ENCODE assay signal across 8 mouse cellular contexts in the genomic region with DNA sequence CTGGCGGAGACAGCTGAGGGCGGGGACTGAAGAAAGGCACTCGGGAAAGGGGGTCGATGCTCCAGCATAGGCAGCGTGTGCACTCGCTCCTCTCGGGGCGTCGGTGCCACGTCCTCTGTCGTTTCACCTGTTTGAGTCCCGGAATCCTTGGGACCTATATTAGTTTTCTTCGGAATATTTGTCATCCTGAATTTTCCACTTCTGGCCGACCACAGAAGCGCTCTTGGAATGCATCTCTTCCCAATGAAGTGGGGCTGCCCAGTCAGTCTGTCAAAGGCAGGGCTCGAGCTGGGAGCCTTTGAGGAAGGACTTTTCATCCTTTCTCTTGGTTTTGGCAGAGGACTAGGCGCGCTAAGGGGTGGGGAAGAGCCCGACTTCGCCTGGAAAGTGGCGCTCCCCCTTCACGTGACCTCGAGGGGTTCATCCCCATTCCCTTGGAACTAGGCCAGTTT. TPM values are rescaled to one million over a fixed set of nuclear protein-coding genes. Genes with fewer than 3 reads are reported as not detected.
A peak's percentile ranks its signal among the peaks of the same experiment; 100 is the strongest.
DNase-seq lines count a peak whose midpoint lies in the region; ATAC-seq and TF ChIP-seq lines count a peak whose summit lies in the region.

No protein-coding gene starts in this region.

- H3K9ac ChIP-seq in intestine, postnatal 0 days (ENCODE audit: low read depth, low read length): peak overlapping the region; percentile 80
- H3K9ac ChIP-seq in lung, postnatal 0 days (replicated peaks; ENCODE audit: low read depth): peak overlapping the region; percentile 76
- H3K9ac ChIP-seq in stomach, embryonic 15.5 days: peak overlapping the region; percentile 59; the same call in 1 of the 2 replicates

- WGBS in intestine, postnatal 0 days: 19% methylated on average over 23 of the region's 23 CpGs
- WGBS in lung, postnatal 0 days: 4% methylated on average over 23 of the region's 23 CpGs
- WGBS in stomach, embryonic 15.5 days: 5% methylated on average over 23 of the region's 23 CpGs

- peak; percentile 33 for DNase-seq in ES-CJ7 (ENCODE audit: low read depth, low spot score)
- peak; percentile 22 for DNase-seq in adrenal gland, postnatal 25 days
- peak; percentile 68 to 69 for DNase-seq in heart, adult 18-20 months
- peak; percentile 62 for DNase-seq in lung, postnatal 0 days (ENCODE audit: low spot score)
- no peak for DNase-seq in spleen, postnatal 10 days (ENCODE audit: low spot score in 2 of 2)
- no peak for DNase-seq in cerebellum, adult 11-12 months

- H3K27me3 ChIP-seq in intestine, postnatal 0 days (replicated peaks; ENCODE audit: control insufficient read depth, insufficient read depth, low read length): no peaks in the 10 kb centered on the region
- H3K27me3 ChIP-seq in lung, postnatal 0 days (replicated peaks; ENCODE audit: insufficient read depth, low read length): no peaks in the 10 kb centered on the region; the same call in 1 of the 2 replicates
- H3K27me3 ChIP-seq in stomach, embryonic 15.5 days (replicated peaks): no peaks in the 10 kb centered on the region

- peak overlapping the region; percentile 97; the same call in 1 of the 2 replicates for H3K27ac ChIP-seq in intestine, postnatal 0 days (ENCODE audit: low read depth, low read length)
- H3K27ac ChIP-seq in lung, postnatal 0 days (ENCODE audit: low read length): peak overlapping the region; percentile 99
- peak overlapping the region; percentile 97 for H3K27ac ChIP-seq in stomach, embryonic 15.5 days

- no peak for TF ChIP-seq CTCF in intestine, postnatal 0 days (IDR thresholded peaks at IDR 0.05; ENCODE audit: low read depth)
- TF ChIP-seq CTCF in lung, postnatal 0 days (IDR thresholded peaks at IDR 0.05): no peak

- peaks cover 10% of the 10 kb centered on the region; the same call in 1 of the 2 replicates for H3K36me3 ChIP-seq in intestine, postnatal 0 days (ENCODE audit: control insufficient read depth, insufficient read depth)
- H3K36me3 ChIP-seq in lung, postnatal 0 days (ENCODE audit: insufficient read depth, low read length): peaks cover 8% of the 10 kb centered on the region
- H3K36me3 ChIP-seq in stomach, embryonic 15.5 days: no peaks in the 10 kb centered on the region

- no peaks in the 10 kb centered on the region for H3K9me3 ChIP-seq in intestine, postnatal 0 days (ENCODE audit: control insufficient read depth)
- no peaks in the 10 kb centered on the region for H3K9me3 ChIP-seq in lung, postnatal 0 days (ENCODE audit: low read length)
- H3K9me3 ChIP-seq in stomach, embryonic 15.5 days: no peaks in the 10 kb centered on the region

- H3K4me2 ChIP-seq in intestine, postnatal 0 days (replicated peaks; ENCODE audit: low read depth): peak overlapping the region; percentile 89
- peak overlapping the region; percentile 86 for H3K4me2 ChIP-seq in lung, postnatal 0 days (replicated peaks; ENCODE audit: low read depth, low read length)
- peak overlapping the region; percentile 87 for H3K4me2 ChIP-seq in stomach, embryonic 15.5 days

- no peaks in the 10 kb centered on the region; the same call in 1 of the 2 replicates for H3K4me1 ChIP-seq in intestine, postnatal 0 days (replicated peaks; ENCODE audit: control insufficient read depth, insufficient read depth, low read length)
- no peaks in the 10 kb centered on the region; the same call in 1 of the 2 replicates for H3K4me1 ChIP-seq in lung, postnatal 0 days (ENCODE audit: insufficient read depth, low read depth, low read length)
- peaks cover 21% of the 10 kb centered on the region for H3K4me1 ChIP-seq in stomach, embryonic 15.5 days

- no peak for ATAC-seq in intestine, postnatal 0 days
- ATAC-seq in lung, postnatal 0 days: no peak
- no peak for ATAC-seq in stomach, embryonic 15.5 days (ENCODE audit: insufficient read depth, low FRiP score, low read depth)

- no peak for TF ChIP-seq EP300 in lung, postnatal 0 days (IDR thresholded peaks at IDR 0.05)

- peak overlapping the region; percentile 79 for H3K4me3 ChIP-seq in intestine, postnatal 0 days (ENCODE audit: low read depth, low read length)
- peak overlapping the region; percentile 80 for H3K4me3 ChIP-seq in lung, postnatal 0 days (ENCODE audit: low read depth, low read length)
- peak overlapping the region; percentile 66 for H3K4me3 ChIP-seq in stomach, embryonic 15.5 days (replicated peaks)

RNA-seq across cellular contexts. Expression of gene Klf4, which starts 1.6 kb away (rescaled TPM):
- total RNA-seq in adrenal gland, postnatal 25 days (2021): 6.7 and 8.7 TPM in 2 replicates
- total RNA-seq in heart, adult 18-20 months (2021): 10 to 100 TPM; 40.8 to 43.4 TPM
- 23.6 and 28.4 TPM in 2 replicates for polyA plus RNA-seq in intestine, postnatal 0 days (2015; fragmentation: Nextera tagmentation; extraction: Ambion mirVana)
- polyA plus RNA-seq in lung, postnatal 0 days (2015; fragmentation: Nextera tagmentation; extraction: Ambion mirVana): 39.1 and 43.3 TPM in 2 replicates
- 20.8 and 26.1 TPM in 2 replicates for polyA plus RNA-seq in stomach, embryonic 15.5 days (2015; fragmentation: Nextera tagmentation; extraction: Ambion mirVana)

Comparison
In these comparisons a context has a peak if more than half of its experiments do, and no peak if none do; other contexts are left out.
1. DNase-seq: peak in ES-CJ7 (single experiment), adrenal gland, postnatal 25 days (single experiment), heart, adult 18-20 months (2 of 2) and lung, postnatal 0 days (single experiment); none in spleen, postnatal 10 days (0 of 2) and cerebellum, adult 11-12 months (single experiment).
2. Peak in every context shown above with its lines, with median percentiles within 50 percentile points of each other: H3K27ac ChIP-seq, H3K4me2 ChIP-seq, H3K4me3 ChIP-seq and H3K9ac ChIP-seq.